Mouse (Mus musculus): ENCODE results near the gene Srsf12. TPM values are rescaled to one million over a fixed set of nuclear protein-coding genes. Genes with fewer than 3 reads are reported as not detected.
A peak's percentile ranks its signal among the peaks of the same experiment; 100 is the strongest.

Gene Srsf12
- total RNA-seq (2014; rRNA removed) (84.2 and 88.0 TPM in 2 replicates), polyA plus RNA-seq (2015; fragmentation: Nextera tagmentation; extraction: Ambion mirVana) (76.7 and 77.4 TPM in 2 replicates)

- ATAC-seq (ENCODE audit: low FRiP score), result peak; percentile 91
- peak; percentile 20; the same call in 1 of the 2 replicates for TF ChIP-seq CTCF (IDR thresholded peaks at IDR 0.05)
- DNase-seq (ENCODE audit: low spot score), result peak; percentile 69
- Histone ChIP-seq H3K4me1 (ENCODE audit: insufficient read depth, low read length) (0 out of 2 replicates have a peak, but pooled peaks cover 2% of the 10 kb centered on the region), H3K4me2 (ENCODE audit: low read depth, low read length, poor library complexity, severe bottlenecking) (peak within 1 kb of the TSS; percentile 87), H3K9me3 (ENCODE audit: low read length) (no peaks in the 10 kb centered on the region), H3K27me3 (ENCODE audit: insufficient read depth, low read length) (no peaks in the 10 kb centered on the region), H3K27ac (ENCODE audit: low read depth, low read length) (peak within 1 kb of the TSS; percentile 95), H3K9ac (replicated peaks; ENCODE audit: low read length, poor library complexity, severe bottlenecking) (peak within 1 kb of the TSS; percentile 96), H3K4me3 (ENCODE audit: low read depth, low read length) (peak within 1 kb of the TSS; percentile 84), H3K36me3 (ENCODE audit: insufficient read depth, low read length) (no peaks in the 10 kb centered on the region)
- 2% methylated on average over 56 of the region's 65 CpGs for WGBS
Observed at GRCm38 (mm10) chr4:33208881-33209841, at the start of gene Srsf12. TSS of gene Srsf12 (plus strand) at chr4:33208991.

GRCm38 (mm10) chr4:33183477-33183876 is 25.3 kb upstream of the Srsf12 start:
- H3K4me3 ChIP-seq (ENCODE audit: low read depth, low read length), result no peak overlapping the region
- TF ChIP-seq CTCF (IDR thresholded peaks at IDR 0.05), result no peak
- H3K36me3 ChIP-seq (ENCODE audit: insufficient read depth, low read length), result peaks cover 36% of the 10 kb centered on the region
- ATAC-seq (ENCODE audit: low FRiP score), result no peak
- no peak overlapping the region for H3K27ac ChIP-seq (ENCODE audit: low read depth, low read length)
- no peaks in the 10 kb centered on the region for H3K9me3 ChIP-seq (ENCODE audit: low read length)
- no peak overlapping the region for H3K4me2 ChIP-seq (ENCODE audit: low read depth, low read length, poor library complexity, severe bottlenecking)
- no peak overlapping the region for H3K9ac ChIP-seq (replicated peaks; ENCODE audit: low read length, poor library complexity, severe bottlenecking)
- no peaks in the 10 kb centered on the region for H3K4me1 ChIP-seq (ENCODE audit: insufficient read depth, low read length)
- WGBS, result 83% methylated on average over 5 of the region's 5 CpGs
- no peak for DNase-seq (ENCODE audit: low spot score)
- H3K27me3 ChIP-seq (ENCODE audit: insufficient read depth, low read length), result no peaks in the 10 kb centered on the region

GRCm38 (mm10) chr4:33188164-33188563 is 20.6 kb upstream of the Srsf12 start:
- H3K9ac ChIP-seq (replicated peaks; ENCODE audit: low read length, poor library complexity, severe bottlenecking), result peak overlapping the region; percentile 86
- no peaks in the 10 kb centered on the region for H3K27me3 ChIP-seq (ENCODE audit: insufficient read depth, low read length)
- H3K9me3 ChIP-seq (ENCODE audit: low read length), result no peaks in the 10 kb centered on the region
- peak; percentile 53 for TF ChIP-seq CTCF (IDR thresholded peaks at IDR 0.05)
- H3K4me1 ChIP-seq (ENCODE audit: insufficient read depth, low read length), result no peaks in the 10 kb centered on the region
- peak overlapping the region; percentile 71 for H3K4me3 ChIP-seq (ENCODE audit: low read depth, low read length)
- H3K27ac ChIP-seq (ENCODE audit: low read depth, low read length), result peak overlapping the region; percentile 94; the same call in 1 of the 2 replicates
- DNase-seq (ENCODE audit: low spot score) (peak; percentile 79), ATAC-seq (ENCODE audit: low FRiP score) (no peak)
- WGBS, result 9% methylated on average over 9 of the region's 9 CpGs
- peak overlapping the region; percentile 81 for H3K4me2 ChIP-seq (ENCODE audit: low read depth, low read length, poor library complexity, severe bottlenecking)
- peaks cover 12% of the 10 kb centered on the region for H3K36me3 ChIP-seq (ENCODE audit: insufficient read depth, low read length)

- no peaks in the 10 kb centered on the region for H3K9me3 ChIP-seq (ENCODE audit: low read length)
- ATAC-seq (ENCODE audit: low FRiP score) (peak; percentile 94), DNase-seq (ENCODE audit: low spot score) (peak; percentile 96)
- H3K36me3 ChIP-seq (ENCODE audit: insufficient read depth, low read length), result peaks cover 7% of the 10 kb centered on the region; the same call in 1 of the 2 replicates
- under 1% methylated on average over 82 of the region's 123 CpGs for WGBS
- peak overlapping the region; percentile 86 for H3K9ac ChIP-seq (replicated peaks; ENCODE audit: low read length, poor library complexity, severe bottlenecking)
- peak overlapping the region; percentile 81 for H3K4me2 ChIP-seq (ENCODE audit: low read depth, low read length, poor library complexity, severe bottlenecking)
- TF ChIP-seq CTCF (IDR thresholded peaks at IDR 0.05), result peak; percentile 48
- no peaks in the 10 kb centered on the region for H3K4me1 ChIP-seq (ENCODE audit: insufficient read depth, low read length)
- peak overlapping the region; percentile 71 for H3K4me3 ChIP-seq (ENCODE audit: low read depth, low read length)
- no peaks in the 10 kb centered on the region for H3K27me3 ChIP-seq (ENCODE audit: insufficient read depth, low read length)
- H3K27ac ChIP-seq (ENCODE audit: low read depth, low read length), result peak overlapping the region; percentile 94
Observed at GRCm38 (mm10) chr4:33188781-33189734, 19.7 kb upstream of the Srsf12 start.

GRCm38 (mm10) chr4:33189735-33190036 is 19.1 kb upstream of the Srsf12 start, which contains the start of gene Pm20d2:
TSS of gene Pm20d2 (minus strand) at chr4:33189737.
- 12% methylated on average over 6 of the region's 6 CpGs for WGBS
- H3K36me3 ChIP-seq (ENCODE audit: insufficient read depth, low read length), result peaks cover 7% of the 10 kb centered on the region; the same call in 1 of the 2 replicates
- H3K4me2 ChIP-seq (ENCODE audit: low read depth, low read length, poor library complexity, severe bottlenecking), result peak within 1 kb of the TSS; percentile 81
- no peaks in the 10 kb centered on the region for H3K27me3 ChIP-seq (ENCODE audit: insufficient read depth, low read length)
- H3K4me1 ChIP-seq (ENCODE audit: insufficient read depth, low read length), result no peaks in the 10 kb centered on the region
- H3K4me3 ChIP-seq (ENCODE audit: low read depth, low read length), result peak within 1 kb of the TSS; percentile 71
- peak within 1 kb of the TSS; percentile 94 for H3K27ac ChIP-seq (ENCODE audit: low read depth, low read length)
- DNase-seq (ENCODE audit: low spot score) (no peak), ATAC-seq (ENCODE audit: low FRiP score) (no peak)
- no peaks in the 10 kb centered on the region for H3K9me3 ChIP-seq (ENCODE audit: low read length)
- no peak for TF ChIP-seq CTCF (IDR thresholded peaks at IDR 0.05)
- H3K9ac ChIP-seq (replicated peaks; ENCODE audit: low read length, poor library complexity, severe bottlenecking), result peak within 1 kb of the TSS; percentile 86
